Mouse (Mus musculus): ENCODE results near the gene Cox7a1. TPM values are rescaled to one million over a fixed set of nuclear protein-coding genes. Genes with fewer than 3 reads are reported as not detected.

Gene Cox7a1
- polyA plus RNA-seq, 1 experiment from 2014 or later = 1.8 TPM

DNA sequence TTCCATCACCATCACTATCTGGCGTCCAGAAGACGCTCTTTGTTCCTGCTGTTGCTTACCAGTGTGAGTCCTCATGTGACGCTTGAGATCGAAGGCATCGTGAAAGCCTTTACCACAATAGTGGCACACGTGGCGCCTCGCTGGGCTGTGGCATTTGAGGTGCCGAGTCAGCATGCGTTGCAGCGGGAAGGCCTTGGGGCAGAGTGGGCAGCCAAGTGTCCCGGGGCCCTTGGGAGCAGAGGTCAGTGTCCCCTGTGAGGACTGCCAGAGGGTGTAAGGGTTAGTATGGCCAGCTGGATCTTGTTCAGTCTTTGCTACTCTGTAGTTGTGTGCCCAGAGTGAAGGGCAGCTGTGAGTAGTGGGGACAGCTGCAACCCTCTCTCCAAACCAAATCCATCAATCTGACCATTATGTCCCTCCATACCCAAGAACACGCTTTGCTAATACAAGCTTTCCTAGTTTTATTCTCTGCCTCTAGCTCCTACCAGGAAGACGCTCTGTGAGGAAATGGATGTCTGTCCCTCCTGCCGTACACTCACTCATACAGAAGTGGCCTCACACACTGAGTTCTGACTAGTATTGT is 50.4 kb downstream of the Cox7a1 start:
- no peaks in the 10 kb centered on the region for H3K27me3 ChIP-seq (ENCODE audit: low read depth, poor library complexity, severe bottlenecking)
- peaks cover 38% of the 10 kb centered on the region for H3K36me3 ChIP-seq
- no peak overlapping the region for H3K27ac ChIP-seq
- no peaks in the 10 kb centered on the region for H3K9me3 ChIP-seq (replicated peaks)
- no peak for DNase-seq (ENCODE audit: low spot score)
- peaks cover 19% of the 10 kb centered on the region for H3K4me1 ChIP-seq
- no peak overlapping the region for H3K4me3 ChIP-seq
- 96% methylated on average over 15 of the region's 15 CpGs for WGBS

DNA sequence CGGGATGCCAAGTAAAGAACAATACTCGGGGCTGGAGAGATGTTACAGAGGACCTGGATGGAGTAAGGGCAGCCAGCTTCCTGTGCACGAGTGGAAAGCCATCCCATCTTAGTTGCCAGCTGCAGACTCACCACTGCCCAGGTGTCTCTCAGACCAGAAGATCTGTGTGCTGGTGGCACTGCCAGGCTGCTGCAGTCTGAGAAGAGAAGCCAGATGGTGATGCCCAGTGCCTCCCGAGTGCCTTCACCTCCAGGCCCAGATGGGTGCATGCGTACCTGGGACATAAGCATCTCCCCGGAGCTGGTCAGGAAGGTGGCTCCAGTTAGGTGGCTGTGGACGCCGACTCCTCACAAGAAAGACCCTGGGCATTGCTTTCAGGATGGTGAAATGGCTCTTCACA is 51.1 kb downstream of the Cox7a1 start:
- H3K4me1 ChIP-seq = peaks cover 19% of the 10 kb centered on the region
- H3K36me3 ChIP-seq = peaks cover 39% of the 10 kb centered on the region
- no peak overlapping the region for H3K27ac ChIP-seq
- no peaks in the 10 kb centered on the region for H3K27me3 ChIP-seq (ENCODE audit: low read depth, poor library complexity, severe bottlenecking)
- 94% methylated on average over 8 of the region's 8 CpGs for WGBS
- H3K9me3 ChIP-seq (replicated peaks) = no peaks in the 10 kb centered on the region
- no peak overlapping the region for H3K4me3 ChIP-seq
- DNase-seq (ENCODE audit: low spot score) = no peak

DNA sequence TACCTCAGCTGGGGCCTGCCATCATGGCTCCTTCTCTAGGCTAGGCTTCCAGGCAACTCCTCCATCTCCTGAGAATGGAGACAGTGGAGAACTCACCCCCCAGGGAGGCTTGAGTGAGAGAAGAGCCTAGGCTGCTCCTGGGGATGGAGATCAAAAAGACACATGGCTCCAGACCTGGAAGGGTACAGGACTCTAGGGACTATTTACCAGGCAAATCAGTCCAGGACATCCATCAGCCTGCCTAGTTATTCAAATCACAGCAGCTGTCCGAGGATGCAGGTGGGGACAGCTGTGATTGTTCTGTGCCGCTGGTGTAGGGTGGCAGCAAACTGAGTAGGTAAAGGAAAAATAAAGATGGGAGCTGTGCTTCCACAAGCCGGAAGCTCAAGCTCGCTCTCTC is 51.7 kb downstream of the Cox7a1 start, which contains the start of gene Ovol3:
Ovol3 (minus strand) TSS at position 101 of the 400 bp plus-strand sequence.
- no peak within 1 kb of the TSS for H3K4me3 ChIP-seq
- peaks cover 18% of the 10 kb centered on the region for H3K4me1 ChIP-seq
- no peaks in the 10 kb centered on the region for H3K9me3 ChIP-seq (replicated peaks)
- H3K27me3 ChIP-seq (ENCODE audit: low read depth, poor library complexity, severe bottlenecking) = no peaks in the 10 kb centered on the region
- no peak within 1 kb of the TSS for H3K27ac ChIP-seq
- peaks cover 41% of the 10 kb centered on the region for H3K36me3 ChIP-seq
- no peak for DNase-seq (ENCODE audit: low spot score)
- 96% methylated on average over 4 of the region's 4 CpGs for WGBS

Other genes starting within 250 kb of the Cox7a1 start
- 11.5 and 15.9 TPM in 2 replicates for gene Zfp74, start 230.1 kb upstream of the Cox7a1 start, polyA plus RNA-seq (2016; fragmentation: Nextera tagmentation; extraction: Ambion mirVana)
- gene Zfp568, start 200.2 kb upstream of the Cox7a1 start, polyA plus RNA-seq (2016; fragmentation: Nextera tagmentation; extraction: Ambion mirVana) = 35.6 and 37.3 TPM in 2 replicates
- gene Zfp14, start 132.8 kb upstream of the Cox7a1 start, polyA plus RNA-seq (2016; fragmentation: Nextera tagmentation; extraction: Ambion mirVana) = 2.5 and 3.6 TPM in 2 replicates
- 4.4 and 5.3 TPM in 2 replicates for gene Zfp82, start 111.2 kb upstream of the Cox7a1 start, polyA plus RNA-seq (2016; fragmentation: Nextera tagmentation; extraction: Ambion mirVana)
- gene Gm26920, start 93.7 kb upstream of the Cox7a1 start, polyA plus RNA-seq (2016; fragmentation: Nextera tagmentation; extraction: Ambion mirVana) = 2.4 and 3.3 TPM in 2 replicates
- gene Zfp566, start 93.6 kb upstream of the Cox7a1 start, polyA plus RNA-seq (2016; fragmentation: Nextera tagmentation; extraction: Ambion mirVana) = 20.5 and 23.6 TPM in 2 replicates
- 107 and 129 TPM in 2 replicates for gene Zfp260, start 89.4 kb upstream of the Cox7a1 start, polyA plus RNA-seq (2016; fragmentation: Nextera tagmentation; extraction: Ambion mirVana)
- gene Zfp382, start 62.2 kb upstream of the Cox7a1 start, polyA plus RNA-seq (2016; fragmentation: Nextera tagmentation; extraction: Ambion mirVana) = 7.9 and 10.3 TPM in 2 replicates
- gene Zfp146, start 14.4 kb upstream of the Cox7a1 start, polyA plus RNA-seq (2016; fragmentation: Nextera tagmentation; extraction: Ambion mirVana) = 14.8 and 19.6 TPM in 2 replicates
- gene Capns1, start 14.7 kb downstream of the Cox7a1 start, polyA plus RNA-seq (2016; fragmentation: Nextera tagmentation; extraction: Ambion mirVana) = 57.6 and 66.5 TPM in 2 replicates
- 170 and 175 TPM in 2 replicates for gene Polr2i, start 47.8 kb downstream of the Cox7a1 start, polyA plus RNA-seq (2016; fragmentation: Nextera tagmentation; extraction: Ambion mirVana)
- gene Tbcb, start 48.1 kb downstream of the Cox7a1 start, polyA plus RNA-seq (2016; fragmentation: Nextera tagmentation; extraction: Ambion mirVana) = 261 and 262 TPM in 2 replicates
- not detected in 2 replicates for gene Ovol3, start 51.6 kb downstream of the Cox7a1 start, polyA plus RNA-seq (2016; fragmentation: Nextera tagmentation; extraction: Ambion mirVana)
- gene Thap8, start 96.0 kb downstream of the Cox7a1 start, polyA plus RNA-seq (2016; fragmentation: Nextera tagmentation; extraction: Ambion mirVana) = 0.15 and 0.25 TPM in 2 replicates
- gene Wdr62, start 96.3 kb downstream of the Cox7a1 start, polyA plus RNA-seq (2016; fragmentation: Nextera tagmentation; extraction: Ambion mirVana) = 15.1 and 15.5 TPM in 2 replicates
- 37.8 and 51.7 TPM in 2 replicates for gene Clip3, start 107.6 kb downstream of the Cox7a1 start, polyA plus RNA-seq (2016; fragmentation: Nextera tagmentation; extraction: Ambion mirVana)
- gene Alkbh6, start 124.6 kb downstream of the Cox7a1 start, polyA plus RNA-seq (2016; fragmentation: Nextera tagmentation; extraction: Ambion mirVana) = 93.3 and 107 TPM in 2 replicates
- 52.9 and 92.3 TPM in 2 replicates for gene Syne4, start 130.7 kb downstream of the Cox7a1 start, polyA plus RNA-seq (2016; fragmentation: Nextera tagmentation; extraction: Ambion mirVana)
- gene E130208F15Rik, start 137.6 kb downstream of the Cox7a1 start, polyA plus RNA-seq (2016; fragmentation: Nextera tagmentation; extraction: Ambion mirVana) = 2.1 and 4.2 TPM in 2 replicates
- 18.3 and 18.4 TPM in 2 replicates for gene Sdhaf1, start 139.8 kb downstream of the Cox7a1 start, polyA plus RNA-seq (2016; fragmentation: Nextera tagmentation; extraction: Ambion mirVana)
- 4.0 and 4.2 TPM in 2 replicates for gene Lrfn3, start 178.6 kb downstream of the Cox7a1 start, polyA plus RNA-seq (2016; fragmentation: Nextera tagmentation; extraction: Ambion mirVana)
- gene Tyrobp, start 229.6 kb downstream of the Cox7a1 start, polyA plus RNA-seq (2016; fragmentation: Nextera tagmentation; extraction: Ambion mirVana) = 7.6 and 8.6 TPM in 2 replicates
- not detected in 2 replicates for gene Hcst, start 235.7 kb downstream of the Cox7a1 start, polyA plus RNA-seq (2016; fragmentation: Nextera tagmentation; extraction: Ambion mirVana)
- 0.55 and 1.2 TPM in 2 replicates for gene Nfkbid, start 237.6 kb downstream of the Cox7a1 start, polyA plus RNA-seq (2016; fragmentation: Nextera tagmentation; extraction: Ambion mirVana)